ENCODE assay signal across 8 mouse cellular contexts in genomic region chr12:24707480-24707802, GRCm38 (mm10). TPM values are rescaled to one million over a fixed set of nuclear protein-coding genes. Genes with fewer than 3 reads are reported as not detected.
A peak's percentile ranks its signal among the peaks of the same experiment; 100 is the strongest.
DNase-seq lines count a peak whose midpoint lies in the region; ATAC-seq and TF ChIP-seq lines count a peak whose summit lies in the region.

No protein-coding gene starts in this region.

- peak overlapping the region; percentile 81 for H3K4me3 ChIP-seq in heart, embryonic 12.5 days
- peak overlapping the region; percentile 55 to 94 for H3K4me3 ChIP-seq in MEL (ENCODE audit: control insufficient read depth in 1 of 2, insufficient read depth in 1 of 2, low read depth in 2 of 2, low read length in 2 of 2)
- H3K4me3 ChIP-seq in forebrain, postnatal 0 days (ENCODE audit: low read depth, low read length) = peak overlapping the region; percentile 83
- peak overlapping the region; percentile 91 for H3K4me3 ChIP-seq in midbrain, embryonic 11.5 days (ENCODE audit: low read depth, low read length)

- no peak for DNase-seq in heart, postnatal 10 days
- DNase-seq in MEL (ENCODE audit: low read depth, low spot score) = peak; percentile 83
- DNase-seq in forebrain, postnatal 0 days = no peak
- DNase-seq in midbrain, embryonic 11.5 days (ENCODE audit: low spot score, missing footprints) = peak; percentile 90
- DNase-seq in urinary bladder, postnatal 4 days (ENCODE audit: low spot score in 2 of 2) = no peak
- no peak for DNase-seq in urinary bladder, postnatal 25 days (ENCODE audit: low spot score)
- DNase-seq in cerebellum, adult 11-12 months = no peak

- no peak for TF ChIP-seq RAD21 in MEL (IDR thresholded peaks at IDR 0.05; ENCODE audit: low read depth, low read length)

- H3K9ac ChIP-seq in heart, embryonic 12.5 days = peak overlapping the region; percentile 79
- peak overlapping the region; percentile 90 for H3K9ac ChIP-seq in MEL (ENCODE audit: control insufficient read depth, low read depth, low read length, poor library complexity, severe bottlenecking)
- H3K9ac ChIP-seq in forebrain, postnatal 0 days = 0 out of 2 replicates have a peak overlapping the region, but pooled peaks have one; percentile 73
- H3K9ac ChIP-seq in midbrain, embryonic 11.5 days (ENCODE audit: low read length) = peak overlapping the region; percentile 99

- H3K79me2 ChIP-seq in MEL (ENCODE audit: control insufficient read depth, insufficient read depth, low read length, poor library complexity) = peaks cover 32% of the 10 kb centered on the region

- TF ChIP-seq EP300 in MEL (IDR thresholded peaks at IDR 0.05; ENCODE audit: low read depth in 1 of 2, low read length in 2 of 2) = no peak

- no peaks in the 10 kb centered on the region for H3K27me3 ChIP-seq in heart, embryonic 12.5 days (replicated peaks)
- H3K27me3 ChIP-seq in MEL (ENCODE audit: control insufficient read depth in 1 of 2, insufficient read depth in 2 of 2, low read length in 2 of 2) = no peaks in the 10 kb centered on the region
- no peaks in the 10 kb centered on the region; the same call in 1 of the 2 replicates for H3K27me3 ChIP-seq in forebrain, postnatal 0 days (ENCODE audit: insufficient read depth, low read length)
- no peaks in the 10 kb centered on the region for H3K27me3 ChIP-seq in midbrain, embryonic 11.5 days (ENCODE audit: control insufficient read depth, insufficient read depth, low read length)

- intact Hi-C loops in heart, postnatal 10 days (cut with DNase I) = no loop called here

- 0% methylated on average over 9 of the region's 9 CpGs for WGBS in heart, embryonic 12.5 days
- under 1% methylated on average over 9 of the region's 9 CpGs for WGBS in forebrain, postnatal 0 days
- WGBS in midbrain, embryonic 11.5 days = 0% methylated on average over 9 of the region's 9 CpGs

- H3K27ac ChIP-seq in heart, embryonic 12.5 days (ENCODE audit: poor library complexity, severe bottlenecking) = peak overlapping the region; percentile 49; the same call in 1 of the 2 replicates
- peak overlapping the region; percentile 86 for H3K27ac ChIP-seq in MEL (ENCODE audit: control insufficient read depth, low read depth, low read length)
- no peak overlapping the region for H3K27ac ChIP-seq in forebrain, postnatal 0 days (ENCODE audit: low read depth, low read length)
- H3K27ac ChIP-seq in midbrain, embryonic 11.5 days (ENCODE audit: low read depth, low read length) = no peak overlapping the region; the same call in 1 of the 2 replicates

- peak overlapping the region; percentile 84 for H3K4me2 ChIP-seq in heart, embryonic 12.5 days
- H3K4me2 ChIP-seq in forebrain, postnatal 0 days (ENCODE audit: low read depth) = peak overlapping the region; percentile 73
- H3K4me2 ChIP-seq in midbrain, embryonic 11.5 days = peak overlapping the region; percentile 77

- ATAC-seq in heart, embryonic 12.5 days (ENCODE audit: insufficient number of reproducible peaks, low FRiP score) = no peak
- ATAC-seq in forebrain, postnatal 0 days = no peak
- ATAC-seq in midbrain, embryonic 11.5 days (ENCODE audit: low FRiP score) = peak; percentile 6

- no peak for TF ChIP-seq POLR2A in MEL (IDR thresholded peaks at IDR 0.05; ENCODE audit: control insufficient read depth in 1 of 2, insufficient read depth in 1 of 2, low read depth in 1 of 2, low read length in 2 of 2, poor library complexity in 1 of 2)

- H3K36me3 ChIP-seq in heart, embryonic 12.5 days = peaks cover 22% of the 10 kb centered on the region
- H3K36me3 ChIP-seq in MEL (ENCODE audit: control insufficient read depth in 1 of 2, insufficient read depth in 2 of 2, low read length in 2 of 2) = peaks cover 3 to 25% of the 10 kb centered on the region in 2 experiments
- H3K36me3 ChIP-seq in forebrain, postnatal 0 days (ENCODE audit: insufficient read depth) = no peaks in the 10 kb centered on the region; the same call in 1 of the 2 replicates
- peaks cover 9% of the 10 kb centered on the region; the same call in 1 of the 2 replicates for H3K36me3 ChIP-seq in midbrain, embryonic 11.5 days (ENCODE audit: control insufficient read depth, insufficient read depth, low read length)

- peaks cover 48% of the 10 kb centered on the region for H3K4me1 ChIP-seq in heart, embryonic 12.5 days (replicated peaks)
- peaks cover 3 to 22% of the 10 kb centered on the region in 2 experiments for H3K4me1 ChIP-seq in MEL (ENCODE audit: control insufficient read depth in 1 of 2, insufficient read depth in 2 of 2, low read length in 2 of 2)
- H3K4me1 ChIP-seq in forebrain, postnatal 0 days (ENCODE audit: insufficient read depth) = peaks cover 11% of the 10 kb centered on the region; the same call in 1 of the 2 replicates
- peaks cover 27% of the 10 kb centered on the region for H3K4me1 ChIP-seq in midbrain, embryonic 11.5 days (ENCODE audit: control insufficient read depth, insufficient read depth, low read length)

- H3K9me3 ChIP-seq in heart, embryonic 12.5 days (replicated peaks) = no peaks in the 10 kb centered on the region
- no peaks in the 10 kb centered on the region for H3K9me3 ChIP-seq in MEL (replicated peaks; ENCODE audit: insufficient read depth, low read length)
- no peaks in the 10 kb centered on the region for H3K9me3 ChIP-seq in forebrain, postnatal 0 days (ENCODE audit: low read length)
- no peaks in the 10 kb centered on the region for H3K9me3 ChIP-seq in midbrain, embryonic 11.5 days (ENCODE audit: control insufficient read depth, low read length)

- no peak for TF ChIP-seq CTCF in MEL (IDR thresholded peaks at IDR 0.05 in 2 of 3, conservative IDR thresholded peaks at IDR 0.05 in 1 of 3; ENCODE audit: control insufficient read depth in 1 of 3, insufficient read depth in 1 of 3, low read depth in 2 of 3, low read length in 3 of 3, poor library complexity in 1 of 3, severe bottlenecking in 1 of 3)
- TF ChIP-seq CTCF in forebrain, postnatal 0 days (IDR thresholded peaks at IDR 0.05; ENCODE audit: low read depth) = no peak

TF ChIP-seq in MEL, 35 proteins besides CTCF, POLR2A, EP300 and RAD21:
- TF ChIP-seq MAFK (IDR thresholded peaks at IDR 0.05; ENCODE audit: borderline replicate concordance, low read depth, low read length) = no peak
- TF ChIP-seq ZKSCAN1 (IDR thresholded peaks at IDR 0.05; ENCODE audit: low read depth, low read length) = no peak
- TF ChIP-seq GATA1 (IDR thresholded peaks at IDR 0.05; ENCODE audit: low read depth, low read length) = peak; percentile 51; the same call in 1 of the 2 replicates
TF ChIP-seq in MEL: peak in this region for 1.

RNA-seq across cellular contexts. Expression of gene Rrm2, which starts 0.6 kb away (rescaled TPM):
- polyA plus RNA-seq in heart, embryonic 12.5 days (2016; fragmentation: Nextera tagmentation; extraction: Ambion mirVana) = 280 and 281 TPM in 2 replicates
- total RNA-seq in heart, postnatal 10 days (2021) = 10 to 100 TPM; 44.3 to 46.4 TPM
- total RNA-seq in MEL (2012; rRNA removed) = 81.2 and 88.2 TPM in 2 replicates
- 100 to 1,000 TPM; 127 to 158 TPM for polyA plus RNA-seq in MEL (2012; ENCODE audit: insufficient read depth in 1 of 2, insufficient read length in 2 of 2, low read depth in 1 of 2, low replicate concordance in 2 of 2, missing spikeins in 1 of 2)
- total RNA-seq in forebrain, postnatal 0 days (2014; rRNA removed) = 18.2 and 19.2 TPM in 2 replicates
- 50.3 and 50.7 TPM in 2 replicates for polyA plus RNA-seq in forebrain, postnatal 0 days (2015; fragmentation: Nextera tagmentation; extraction: Ambion mirVana)
- 542 and 553 TPM in 2 replicates for polyA plus RNA-seq in midbrain, embryonic 11.5 days (2014; fragmentation: Nextera tagmentation; extraction: Ambion mirVana)

RNA-seq across cellular contexts. Expression of gene Cys1, which starts 25.8 kb away (rescaled TPM):
- polyA plus RNA-seq in heart, embryonic 12.5 days (2016; fragmentation: Nextera tagmentation; extraction: Ambion mirVana) = 0.76 and 1.0 TPM in 2 replicates
- total RNA-seq in heart, postnatal 10 days (2021) = 1 to 10 TPM; 5.1 to 5.9 TPM
- not detected in 2 replicates for total RNA-seq in MEL (2012; rRNA removed)
- not detected for polyA plus RNA-seq in MEL (2012; ENCODE audit: insufficient read depth in 1 of 2, insufficient read length in 2 of 2, low read depth in 1 of 2, low replicate concordance in 2 of 2, missing spikeins in 1 of 2)
- 4.2 and 5.8 TPM in 2 replicates for total RNA-seq in forebrain, postnatal 0 days (2014; rRNA removed)
- polyA plus RNA-seq in forebrain, postnatal 0 days (2015; fragmentation: Nextera tagmentation; extraction: Ambion mirVana) = 2.1 and 2.3 TPM in 2 replicates
- 0.57 and 1.7 TPM in 2 replicates for polyA plus RNA-seq in midbrain, embryonic 11.5 days (2014; fragmentation: Nextera tagmentation; extraction: Ambion mirVana)

RNA-seq across cellular contexts. Expression of gene Klf11, which starts 56.4 kb away (rescaled TPM):
- 20.6 and 21.6 TPM in 2 replicates for polyA plus RNA-seq in heart, embryonic 12.5 days (2016; fragmentation: Nextera tagmentation; extraction: Ambion mirVana)
- 10 to 100 TPM; 25.5 to 37.3 TPM for total RNA-seq in heart, postnatal 10 days (2021)
- total RNA-seq in MEL (2012; rRNA removed) = 1.8 and 2.4 TPM in 2 replicates
- polyA plus RNA-seq in MEL (2012; ENCODE audit: insufficient read depth in 1 of 2, insufficient read length in 2 of 2, low read depth in 1 of 2, low replicate concordance in 2 of 2, missing spikeins in 1 of 2) = 1 to 10 TPM in 1 of 2 experiments, not detected in 1; 7.2 TPM
- total RNA-seq in forebrain, postnatal 0 days (2014; rRNA removed) = 27.3 and 30.7 TPM in 2 replicates
- 20.4 and 22.9 TPM in 2 replicates for polyA plus RNA-seq in forebrain, postnatal 0 days (2015; fragmentation: Nextera tagmentation; extraction: Ambion mirVana)
- polyA plus RNA-seq in midbrain, embryonic 11.5 days (2014; fragmentation: Nextera tagmentation; extraction: Ambion mirVana) = 15.8 and 17.0 TPM in 2 replicates

Comparison
In these comparisons a context has a peak if more than half of its experiments do, and no peak if none do; other contexts are left out.
1. H3K27ac ChIP-seq: peak in heart, embryonic 12.5 days (single experiment) and MEL (single experiment); none in forebrain, postnatal 0 days (single experiment) and midbrain, embryonic 11.5 days (single experiment).
2. DNase-seq: peak in MEL (single experiment) and midbrain, embryonic 11.5 days (single experiment); none in heart, postnatal 10 days (0 of 2), forebrain, postnatal 0 days (single experiment), urinary bladder, postnatal 4 days (0 of 2), urinary bladder, postnatal 25 days (single experiment) and cerebellum, adult 11-12 months (single experiment).
3. Peak in every context shown above with its lines, with median percentiles within 50 percentile points of each other: H3K4me2 ChIP-seq, H3K4me3 ChIP-seq and H3K9ac ChIP-seq.